Mouse (Mus musculus) liver, embryonic 13.5 days (tissue): ENCODE data around the gene Znhit1. TPM values are rescaled to one million over a fixed set of nuclear protein-coding genes. Genes with fewer than 3 reads are reported as not detected.

ENCODE experiments used
- ATAC-seq: fragments of 200-750 bp; cut with Nextera tagmentation; 2 replicates; pipeline ENCODE4 v1.8.0; 2017; ENCODE audit warnings: low read depth, mild to moderate bottlenecking, moderate number of reproducible peaks, moderate library complexity
- DNase-seq: peaks from one replicate; pipeline ENCODE4 v3.0.0; 2022
- H3K27ac ChIP-seq: fragments of 300-500 bp; sonication (generic); 2 replicates; pipeline ENCODE4 v1.5.1; 2015; ENCODE audit warnings: moderate library complexity, mild to moderate bottlenecking, inconsistent platforms
- H3K27me3 ChIP-seq: fragments of 300-500 bp; sonication (generic); 2 replicates; pipeline ENCODE4 v1.6.1; 2015; ENCODE audit warnings: mild to moderate bottlenecking, inconsistent platforms
- H3K36me3 ChIP-seq: fragments of 300-500 bp; sonication (generic); 2 replicates; pipeline ENCODE4 v1.6.1; 2015; ENCODE audit warnings: mild to moderate bottlenecking, inconsistent platforms
- H3K4me1 ChIP-seq: fragments of 300-500 bp; sonication (generic); replicated peaks from 2 replicates; pipeline ENCODE4 v1.6.1; 2015; ENCODE audit warnings: inconsistent platforms
- H3K4me2 ChIP-seq: fragments of 300-500 bp; sonication (generic); 2 replicates; pipeline ENCODE4 v1.6.1; 2015; ENCODE audit warnings: inconsistent platforms, mild to moderate bottlenecking, moderate library complexity
- H3K4me3 ChIP-seq: fragments of 300-500 bp; sonication (generic); replicated peaks from 2 replicates; pipeline ENCODE4 v1.5.1; 2015; ENCODE audit warnings: mild to moderate bottlenecking, inconsistent platforms
- H3K9ac ChIP-seq: fragments of 300-500 bp; sonication (generic); 2 replicates; pipeline ENCODE4 v1.6.1; 2015; ENCODE audit warnings: mild to moderate bottlenecking, inconsistent platforms
- H3K9me3 ChIP-seq: fragments of 300-500 bp; sonication (generic); replicated peaks from 2 replicates; pipeline ENCODE4 v1.6.1; 2016; ENCODE audit warnings: inconsistent platforms
- WGBS: fragments of 180-500 bp; shearing (Covaris S2); methylation state at CpG from one replicate; pipeline ENCODE4 v1.1.7; 2015; ENCODE audit not compliant: insufficient replicate concordance; 5-methylcytosine and 5-hydroxymethylcytosine counted together
- polyA plus RNA-seq: library from polyadenylated mRNA; unstranded; fragments of >200 nt; fragmentation: Nextera tagmentation; extraction: Ambion mirVana; gene quantifications from 2 replicates; pipeline ENCODE4 v1.2.1, GENCODE M21; 2015

Gene Znhit1
- polyA plus RNA-seq, result 57.8 and 61.7 TPM in 2 replicates

- no peaks in the 10 kb centered on the region for H3K9me3 ChIP-seq
- H3K4me2 ChIP-seq, result peak within 1 kb of the TSS; percentile 98
- H3K4me1 ChIP-seq, result peaks cover 23% of the 10 kb centered on the region
- ATAC-seq, result no peak
- no peaks in the 10 kb centered on the region for H3K27me3 ChIP-seq
- H3K27ac ChIP-seq, result peak within 1 kb of the TSS; percentile 94
- H3K36me3 ChIP-seq, result peaks cover 38% of the 10 kb centered on the region
- H3K9ac ChIP-seq, result peak within 1 kb of the TSS; percentile 96
- no peak for DNase-seq
- WGBS, result 7% methylated on average over 12 of the region's 12 CpGs
- H3K4me3 ChIP-seq, result peak within 1 kb of the TSS; percentile 92
Observed at GRCm38 (mm10) chr5:136987934-136988271, at the start of gene Znhit1. Znhit1 (minus strand) TSS chr5:136988021.

GRCm38 (mm10) chr5:137036211-137036610 is 48.4 kb upstream of the Znhit1 start:
- 81% methylated on average over 13 of the region's 13 CpGs for WGBS

GRCm38 (mm10) chr5:137032641-137033074 is 44.8 kb upstream of the Znhit1 start:
- under 1% methylated on average over 48 of the region's 49 CpGs for WGBS
- peak overlapping the region; percentile 43; the same call in 1 of the 2 replicates for H3K27ac ChIP-seq
- peaks cover 50% of the 10 kb centered on the region for H3K4me1 ChIP-seq
- peak overlapping the region; percentile 59 for H3K4me3 ChIP-seq
- peaks cover 22% of the 10 kb centered on the region for H3K36me3 ChIP-seq
- H3K27me3 ChIP-seq, result peaks cover 56% of the 10 kb centered on the region
- no peaks in the 10 kb centered on the region for H3K9me3 ChIP-seq
- H3K9ac ChIP-seq, result peak overlapping the region; percentile 68
- ATAC-seq (peak; percentile 87), DNase-seq (peak; percentile 91)
- H3K4me2 ChIP-seq, result peak overlapping the region; percentile 87

More at GRCm38 (mm10) chr5:137036211-137036610, 48.4 kb upstream of the Znhit1 start:
- peaks cover 20% of the 10 kb centered on the region for H3K27me3 ChIP-seq
- H3K36me3 ChIP-seq, result peaks cover 55% of the 10 kb centered on the region
- no peaks in the 10 kb centered on the region for H3K9me3 ChIP-seq
- DNase-seq (no peak), ATAC-seq (no peak)
- no peak overlapping the region for H3K27ac ChIP-seq
- no peak overlapping the region for H3K9ac ChIP-seq
- no peak overlapping the region for H3K4me3 ChIP-seq
- no peak overlapping the region for H3K4me2 ChIP-seq
- H3K4me1 ChIP-seq, result peaks cover 28% of the 10 kb centered on the region

- WGBS, result under 1% methylated on average over 33 of the region's 33 CpGs
- DNase-seq, result peak; percentile 9
- 0 out of 2 replicates have a peak overlapping the region, but pooled peaks have one; percentile 6 for H3K9ac ChIP-seq
Observed at GRCm38 (mm10) chr5:137032033-137032421, 44.2 kb upstream of the Znhit1 start.

GRCm38 (mm10) chr5:137031076-137032032 is 43.5 kb upstream of the Znhit1 start:
- peaks cover 10% of the 10 kb centered on the region for H3K36me3 ChIP-seq
- H3K4me2 ChIP-seq, result peak overlapping the region; percentile 87
- ATAC-seq (no peak), DNase-seq (no peak)
- peaks cover 69% of the 10 kb centered on the region for H3K27me3 ChIP-seq
- 2% methylated on average over 78 of the region's 78 CpGs for WGBS
- H3K27ac ChIP-seq, result no peak overlapping the region
- H3K4me3 ChIP-seq, result peak overlapping the region; percentile 59
- H3K4me1 ChIP-seq, result peaks cover 50% of the 10 kb centered on the region
- no peaks in the 10 kb centered on the region for H3K9me3 ChIP-seq
- H3K9ac ChIP-seq, result 0 out of 2 replicates have a peak overlapping the region, but pooled peaks have one; percentile 6

More at GRCm38 (mm10) chr5:137032033-137032421, 44.2 kb upstream of the Znhit1 start:
- Histone ChIP-seq H3K27ac (no peak overlapping the region), H3K36me3 (peaks cover 16% of the 10 kb centered on the region), H3K4me2 (peak overlapping the region; percentile 87), H3K4me1 (peaks cover 50% of the 10 kb centered on the region), H3K27me3 (peaks cover 62% of the 10 kb centered on the region), H3K4me3 (peak overlapping the region; percentile 59), H3K9me3 (no peaks in the 10 kb centered on the region)
- ATAC-seq, result no peak

- Histone ChIP-seq H3K4me3 (peak overlapping the region; percentile 45; the same call in 1 of the 2 replicates), H3K4me1 (peaks cover 53% of the 10 kb centered on the region), H3K4me2 (peak overlapping the region; percentile 68), H3K9me3 (no peaks in the 10 kb centered on the region), H3K9ac (no peak overlapping the region), H3K27ac (no peak overlapping the region), H3K36me3 (peaks cover under 1% of the 10 kb centered on the region; the same call in 1 of the 2 replicates), H3K27me3 (peaks cover 78% of the 10 kb centered on the region)
- 14% methylated on average over 22 of the region's 22 CpGs for WGBS
- DNase-seq (no peak), ATAC-seq (no peak)
Observed at GRCm38 (mm10) chr5:137030416-137030810, 42.6 kb upstream of the Znhit1 start.

- peaks cover 84% of the 10 kb centered on the region for H3K27me3 ChIP-seq
- no peak overlapping the region for H3K9ac ChIP-seq
- under 1% methylated on average over 52 of the region's 52 CpGs for WGBS
- H3K4me1 ChIP-seq, result peaks cover 55% of the 10 kb centered on the region
- peak overlapping the region; percentile 68 for H3K4me2 ChIP-seq
- no peaks in the 10 kb centered on the region for H3K36me3 ChIP-seq
- H3K9me3 ChIP-seq, result no peaks in the 10 kb centered on the region
- peak overlapping the region; percentile 45 for H3K4me3 ChIP-seq
- no peak overlapping the region for H3K27ac ChIP-seq
- DNase-seq (peak; percentile 94), ATAC-seq (peak; percentile 62)
Observed at GRCm38 (mm10) chr5:137029643-137030415, 42.0 kb upstream of the Znhit1 start.

DNA sequence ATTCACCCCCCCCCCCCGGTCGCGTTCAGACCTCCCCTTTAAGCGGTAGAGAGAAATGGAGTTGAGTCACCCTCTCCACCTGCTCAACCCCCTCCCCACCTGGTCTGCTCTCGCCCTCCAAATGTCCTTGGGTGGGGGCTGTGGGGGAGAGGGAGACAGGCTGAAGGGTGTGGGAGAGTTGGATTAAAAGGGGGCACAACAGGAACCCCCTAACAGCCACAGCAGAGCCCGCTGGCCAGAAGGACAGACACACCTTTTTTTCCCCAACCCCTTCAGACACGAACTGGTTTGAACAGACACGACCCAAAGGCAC is 41.4 kb upstream of the Znhit1 start:
- no peaks in the 10 kb centered on the region for H3K36me3 ChIP-seq
- H3K9ac ChIP-seq, result no peak overlapping the region
- no peak overlapping the region for H3K27ac ChIP-seq
- peaks cover 55% of the 10 kb centered on the region for H3K4me1 ChIP-seq
- peaks cover 90% of the 10 kb centered on the region for H3K27me3 ChIP-seq
- peak overlapping the region; percentile 45 for H3K4me3 ChIP-seq
- no peak for DNase-seq
- under 1% methylated on average over 8 of the region's 8 CpGs for WGBS
- no peak for ATAC-seq
- H3K9me3 ChIP-seq, result no peaks in the 10 kb centered on the region
- peak overlapping the region; percentile 68 for H3K4me2 ChIP-seq

DNA sequence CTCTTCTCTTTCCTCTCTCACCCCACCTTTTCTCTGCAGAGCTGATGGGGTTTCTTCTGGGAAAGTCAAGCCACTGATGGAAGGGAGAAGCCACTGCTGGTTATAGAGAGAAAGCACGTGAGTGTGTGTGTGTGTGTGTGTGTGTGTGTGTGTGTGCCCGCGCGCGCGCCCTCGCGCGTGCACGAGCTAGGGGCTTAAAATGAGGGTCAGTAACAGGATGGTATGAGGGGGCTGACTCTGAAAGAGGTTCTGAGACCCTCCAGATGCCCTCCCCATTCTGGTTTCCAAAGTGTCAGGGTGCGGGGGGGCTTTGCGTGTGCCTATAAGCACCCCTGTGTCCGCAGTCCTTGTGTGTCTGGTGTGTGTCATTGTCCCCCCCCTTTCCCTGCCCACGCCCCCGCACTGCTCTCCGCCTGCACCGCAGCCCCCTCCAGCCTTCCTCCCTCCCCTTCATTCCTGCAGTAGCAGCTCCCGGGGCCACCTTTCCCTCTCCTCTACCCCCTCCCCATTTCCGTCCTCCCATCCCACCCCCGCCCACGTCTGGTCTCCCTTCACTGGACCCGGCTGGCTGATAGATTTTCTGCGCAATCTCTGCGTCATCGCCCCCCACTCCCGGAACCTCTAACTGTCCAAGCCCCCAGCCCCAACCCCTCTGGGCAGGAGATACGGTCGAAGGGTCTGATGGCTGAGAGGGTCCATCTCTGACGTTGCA is 40.9 kb upstream of the Znhit1 start:
- WGBS, result 7% methylated on average over 29 of the region's 29 CpGs
- Histone ChIP-seq H3K27ac (no peak overlapping the region), H3K4me2 (no peak overlapping the region), H3K4me1 (peaks cover 52% of the 10 kb centered on the region), H3K4me3 (no peak overlapping the region), H3K9ac (no peak overlapping the region), H3K9me3 (no peaks in the 10 kb centered on the region), H3K36me3 (no peaks in the 10 kb centered on the region), H3K27me3 (peaks cover 95% of the 10 kb centered on the region)
- DNase-seq, result no peak
- ATAC-seq, result no peak

DNA sequence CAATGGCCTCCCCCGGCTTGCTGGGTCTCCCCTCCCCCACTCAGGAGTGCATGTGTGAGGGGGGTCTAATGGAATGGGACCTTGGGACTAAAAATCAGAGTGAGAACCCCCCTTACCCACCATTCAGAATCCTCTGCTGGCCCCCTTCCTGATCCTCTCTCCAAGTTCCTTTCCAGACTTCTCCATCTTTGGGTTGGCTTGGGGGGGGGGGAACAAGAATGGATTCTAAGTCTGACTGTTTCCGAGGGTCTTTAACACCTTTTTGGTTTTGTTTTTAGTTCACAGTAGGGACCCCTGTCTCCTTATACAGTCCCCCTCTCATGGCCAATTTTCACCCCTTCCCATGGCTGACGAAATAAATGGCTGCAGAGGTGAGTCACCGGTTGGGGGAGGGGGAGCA is 38.3 kb upstream of the Znhit1 start, which contains the start of gene Vgf:
Gene Vgf (plus strand): TSS at position 301 of the 400 bp plus-strand sequence.
- ATAC-seq, result no peak
- peaks cover 26% of the 10 kb centered on the region for H3K4me1 ChIP-seq
- no peak within 1 kb of the TSS for H3K4me3 ChIP-seq
- H3K36me3 ChIP-seq, result no peaks in the 10 kb centered on the region
- H3K27me3 ChIP-seq, result peaks cover 93% of the 10 kb centered on the region
- no peaks in the 10 kb centered on the region for H3K9me3 ChIP-seq
- no peak within 1 kb of the TSS for H3K4me2 ChIP-seq
- no peak within 1 kb of the TSS for H3K9ac ChIP-seq
- 19% methylated on average over 4 of the region's 4 CpGs for WGBS
- no peak within 1 kb of the TSS for H3K27ac ChIP-seq
- no peak for DNase-seq
